Mouse (Mus musculus) MEL (cell line): ENCODE measurements around the gene Rapgef2. TPM values are rescaled to one million over a fixed set of nuclear protein-coding genes. Genes with fewer than 3 reads are reported as not detected.

ENCODE experiments used
- DNase-seq: peaks from one replicate; pipeline ENCODE4 v3.0.0; 2011; ENCODE audit warnings: low read depth, low spot score
- H3K27ac ChIP-seq: 2 replicates; pipeline ENCODE4 v1.5.1; 2012; ENCODE audit warnings: low read depth, mild to moderate bottlenecking, control low read depth, low read length, moderate library complexity; ENCODE audit not compliant: control insufficient read depth
- H3K27me3 ChIP-seq, 2 experiments: fragments of 150-350 bp in 1 of 2; sonication (generic) in 1 of 2; 2 replicates each; pipeline ENCODE4 v1.6.1; 2012; ENCODE audit warnings: low read length in 2 of 2, mild to moderate bottlenecking in 2 of 2, improper control_type of control experiment in 1 of 2, moderate library complexity in 1 of 2; ENCODE audit not compliant: insufficient read depth in 2 of 2, control insufficient read depth in 1 of 2
- H3K36me3 ChIP-seq, 2 experiments: 2 replicates each; pipeline ENCODE4 v1.6.1; 2012 to 2014; ENCODE audit warnings: low read length in 2 of 2, improper control_type of control experiment in 1 of 2, inconsistent platforms in 1 of 2, mild to moderate bottlenecking in 1 of 2; ENCODE audit not compliant: insufficient read depth in 2 of 2, control insufficient read depth in 1 of 2
- H3K4me1 ChIP-seq, 2 experiments: fragments of 150-350 bp in 1 of 2; sonication (generic) in 1 of 2; 2 replicates each; pipeline ENCODE4 v1.6.1; 2012; ENCODE audit warnings: low read length in 2 of 2, improper control_type of control experiment in 1 of 2, mild to moderate bottlenecking in 1 of 2; ENCODE audit not compliant: insufficient read depth in 2 of 2, control insufficient read depth in 1 of 2
- H3K4me3 ChIP-seq, 2 experiments: fragments of 150-350 bp in 1 of 2; sonication (generic) in 1 of 2; 2 replicates each; pipeline ENCODE4 v1.5.1; 2012; ENCODE audit warnings: low read depth in 2 of 2, low read length in 2 of 2, mild to moderate bottlenecking in 2 of 2, moderate library complexity in 2 of 2, control low read depth in 1 of 2, improper control_type of control experiment in 1 of 2; ENCODE audit not compliant: control insufficient read depth in 1 of 2, insufficient read depth in 1 of 2
- H3K79me2 ChIP-seq: 2 replicates; pipeline ENCODE4 v1.6.1; 2012; ENCODE audit warnings: mild to moderate bottlenecking, low read length, moderate library complexity; ENCODE audit not compliant: control insufficient read depth, poor library complexity, insufficient read depth
- H3K9ac ChIP-seq: 2 replicates; pipeline ENCODE4 v1.6.1; 2012; ENCODE audit warnings: low read depth, mild to moderate bottlenecking, control low read depth, low read length, moderate library complexity; ENCODE audit not compliant: control insufficient read depth, poor library complexity, severe bottlenecking
- H3K9me3 ChIP-seq: fragments of 150-350 bp; sonication (generic); replicated peaks from 2 replicates; pipeline ENCODE4 v1.6.1; 2012; ENCODE audit warnings: mild to moderate bottlenecking, low read length, improper control_type of control experiment, moderate library complexity; ENCODE audit not compliant: insufficient read depth
- BHLHE40 ChIP-seq: IDR thresholded peaks from 2 replicates; pipeline ENCODE4 v1.6.1; 2012; ENCODE audit warnings: low read depth, mild to moderate bottlenecking, inconsistent platforms, low read length, improper control_type of control experiment, borderline replicate concordance
- CHD1 ChIP-seq: IDR thresholded peaks from 2 replicates; pipeline ENCODE4 v1.6.1; 2012; ENCODE audit warnings: low read depth, mild to moderate bottlenecking, inconsistent platforms, low read length, improper control_type of control experiment
- CHD2 ChIP-seq: IDR thresholded peaks from 2 replicates; pipeline ENCODE4 v1.6.1; 2011; ENCODE audit warnings: low read length, improper control_type of control experiment
- CTCF ChIP-seq, 3 experiments: IDR thresholded peaks in 2 of 3; conservative IDR thresholded peaks in 1 of 3; 2 replicates each; pipeline ENCODE4 v1.5.1; 2011 to 2012; ENCODE audit warnings: low read length in 3 of 3, low read depth in 2 of 3, mild to moderate bottlenecking in 2 of 3, improper control_type of control experiment in 1 of 3, inconsistent platforms in 1 of 3, mixed read lengths in 1 of 3, moderate library complexity in 1 of 3; ENCODE audit not compliant: control insufficient read depth in 1 of 3, insufficient read depth in 1 of 3, poor library complexity in 1 of 3, severe bottlenecking in 1 of 3
- E2F4 ChIP-seq: IDR thresholded peaks from 2 replicates; pipeline ENCODE4 v1.6.1; 2011; ENCODE audit warnings: low read depth, low read length, improper control_type of control experiment, borderline replicate concordance
- ELF1 ChIP-seq: IDR thresholded peaks from 2 replicates; pipeline ENCODE4 v1.6.1; 2014; ENCODE audit warnings: low read depth, mild to moderate bottlenecking, inconsistent platforms, low read length, improper control_type of control experiment, moderate library complexity
- ETS1 ChIP-seq: IDR thresholded peaks from 2 replicates; pipeline ENCODE4 v1.6.1; 2012; ENCODE audit warnings: low read depth, mild to moderate bottlenecking, inconsistent platforms, low read length, improper control_type of control experiment, moderate library complexity
- GABPA ChIP-seq: IDR thresholded peaks from 2 replicates; pipeline ENCODE4 v1.6.1; 2012; ENCODE audit warnings: low read depth, mild to moderate bottlenecking, inconsistent platforms, low read length, improper control_type of control experiment, moderate library complexity
- HCFC1 ChIP-seq: IDR thresholded peaks from 2 replicates; pipeline ENCODE4 v1.6.1; 2012; ENCODE audit warnings: low read depth, mild to moderate bottlenecking, inconsistent platforms, low read length, improper control_type of control experiment, moderate library complexity
- JUND ChIP-seq: IDR thresholded peaks from 2 replicates; pipeline ENCODE4 v1.6.1; 2011; ENCODE audit warnings: low read depth, mild to moderate bottlenecking, improper control_type of control experiment, low read length
- MAFK ChIP-seq: IDR thresholded peaks from 2 replicates; pipeline ENCODE4 v1.6.1; 2011; ENCODE audit warnings: low read depth, mild to moderate bottlenecking, low read length, improper control_type of control experiment, borderline replicate concordance
- MAX ChIP-seq: IDR thresholded peaks from 2 replicates; pipeline ENCODE4 v1.6.1; 2011; ENCODE audit warnings: low read length, improper control_type of control experiment
- MAZ ChIP-seq: IDR thresholded peaks from 2 replicates; pipeline ENCODE4 v1.6.1; 2012; ENCODE audit warnings: low read depth, mild to moderate bottlenecking, inconsistent platforms, low read length, improper control_type of control experiment
- MEF2A ChIP-seq: IDR thresholded peaks from 2 replicates; pipeline ENCODE4 v1.6.1; 2014; ENCODE audit warnings: low read depth, mild to moderate bottlenecking, inconsistent platforms, low read length, improper control_type of control experiment; ENCODE audit not compliant: poor library complexity, insufficient replicate concordance, severe bottlenecking; ENCODE audit errors: extremely low read depth
- NELFE ChIP-seq: IDR thresholded peaks from 2 replicates; pipeline ENCODE4 v1.6.1; 2011; ENCODE audit warnings: low read depth, low read length, improper control_type of control experiment
- NRF1 ChIP-seq: IDR thresholded peaks from 2 replicates; pipeline ENCODE4 v1.6.1; 2014; ENCODE audit warnings: low read depth, mild to moderate bottlenecking, inconsistent platforms, low read length, improper control_type of control experiment, moderate library complexity; ENCODE audit not compliant: poor library complexity, insufficient read depth, severe bottlenecking
- POLR2AphosphoS5 ChIP-seq: IDR thresholded peaks from 2 replicates; pipeline ENCODE4 v1.6.1; 2012; ENCODE audit warnings: low read depth, borderline replicate concordance, mild to moderate bottlenecking, inconsistent platforms, low read length, moderate library complexity, mixed read lengths
- RAD21 ChIP-seq: IDR thresholded peaks from 2 replicates; pipeline ENCODE4 v1.6.1; 2011; ENCODE audit warnings: mild to moderate bottlenecking, low read depth, low read length, improper control_type of control experiment
- SIN3A ChIP-seq: IDR thresholded peaks from 2 replicates; pipeline ENCODE4 v1.6.1; 2012; ENCODE audit warnings: low read length, improper control_type of control experiment, inconsistent platforms
- SMC3 ChIP-seq: IDR thresholded peaks from 2 replicates; pipeline ENCODE4 v1.6.1; 2011; ENCODE audit warnings: low read depth, low read length, improper control_type of control experiment
- TAL1 ChIP-seq: IDR thresholded peaks from 2 replicates; pipeline ENCODE4 v1.6.1; 2012; ENCODE audit warnings: mild to moderate bottlenecking, inconsistent platforms, low read length, moderate library complexity, mixed read lengths
- TCF12 ChIP-seq: IDR thresholded peaks from 2 replicates; pipeline ENCODE4 v1.6.1; 2014; ENCODE audit warnings: low read depth, mild to moderate bottlenecking, inconsistent platforms, low read length, improper control_type of control experiment, moderate library complexity
- USF2 ChIP-seq, 2 experiments: IDR thresholded peaks; 2 replicates each; pipeline ENCODE4 v1.6.1; 2011 to 2012; ENCODE audit warnings: improper control_type of control experiment in 2 of 2, low read length in 2 of 2, borderline replicate concordance in 1 of 2, inconsistent platforms in 1 of 2, low read depth in 1 of 2, mild to moderate bottlenecking in 1 of 2; ENCODE audit not compliant: insufficient read depth in 1 of 2
- ZNF384 ChIP-seq: IDR thresholded peaks from 2 replicates; pipeline ENCODE4 v1.6.1; 2012; ENCODE audit warnings: low read depth, mild to moderate bottlenecking, inconsistent platforms, low read length, improper control_type of control experiment
- polyA plus RNA-seq, 2 experiments: library from polyadenylated mRNA; stranded (reverse) in 1 of 2; unstranded in 1 of 2; fragments of >175 nt in 1 of 2; fragments of >200 nt in 1 of 2; gene quantifications; 2 replicates each; pipeline versions ENCODE4 v1.2.1 to v1.2.4; 2012; ENCODE audit warnings: low replicate concordance in 2 of 2, low read depth in 1 of 2; ENCODE audit not compliant: insufficient read length in 2 of 2, insufficient read depth in 1 of 2, missing spikeins in 1 of 2
- total RNA-seq: library from RNA; depleted of rRNA; stranded (reverse); fragments of 300-350 nt; gene quantifications from 2 replicates; pipeline ENCODE4 v1.2.3, GENCODE M21; 2012

The Rapgef2 gene
- total and polyA plus RNA-seq, 3 experiments = 4.2 to 4.6 TPM; not detected in 1

DNA sequence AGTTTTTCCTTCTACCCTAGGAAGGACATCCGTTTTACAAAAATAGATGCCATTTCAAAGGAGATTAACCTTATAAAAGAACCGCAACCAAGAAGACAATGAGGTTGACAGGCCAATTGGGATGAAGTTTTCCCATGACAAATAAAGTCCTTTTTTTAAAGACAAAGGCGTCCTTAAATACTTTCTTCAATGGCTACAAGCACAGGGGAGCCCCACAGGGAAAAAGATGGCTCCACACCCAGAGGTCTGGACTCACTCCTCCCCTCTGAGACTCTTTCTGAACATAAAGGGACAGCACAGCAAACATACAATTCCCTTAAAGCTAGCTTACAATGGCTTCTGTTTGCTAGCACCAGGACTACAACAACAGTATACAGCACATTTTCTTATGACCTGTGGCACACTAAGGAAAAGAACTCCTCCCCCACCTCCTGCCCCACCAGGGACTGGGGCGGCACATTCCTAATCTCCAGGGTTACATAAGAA is 67.7 kb downstream of the Rapgef2 start:
- no peak overlapping the region for H3K9ac ChIP-seq
- TF ChIP-seq MEF2A (no peak), MAX (no peak), SIN3A (no peak), MAZ (no peak), ETS1 (no peak), CHD1 (no peak), ELF1 (no peak), E2F4 (no peak), MAFK (no peak), NRF1 (no peak), GABPA (no peak), CTCF (IDR thresholded peaks at IDR 0.05 in 2 of 3, conservative IDR thresholded peaks at IDR 0.05 in 1 of 3; ENCODE audit: control insufficient read depth in 1 of 3, insufficient read depth in 1 of 3, low read depth in 2 of 3, low read length in 3 of 3, poor library complexity in 1 of 3, severe bottlenecking in 1 of 3) (no peak), BHLHE40 (no peak), RAD21 (no peak), POLR2AphosphoS5 (no peak), USF2 (IDR thresholded peaks at IDR 0.05; ENCODE audit: borderline replicate concordance in 1 of 2, insufficient read depth in 1 of 2, low read depth in 1 of 2, low read length in 2 of 2) (no peak), TAL1 (no peak), CHD2 (no peak), JUND (no peak), SMC3 (no peak)
- no peak for DNase-seq
- H3K4me1 ChIP-seq = 0 out of 4 replicates have a peak, but pooled peaks cover 0 to 4% of the 10 kb centered on the region in 2 experiments
- H3K9me3 ChIP-seq = no peaks in the 10 kb centered on the region
- H3K27me3 ChIP-seq = no peaks in the 10 kb centered on the region
- H3K4me3 ChIP-seq = no peak overlapping the region
- H3K36me3 ChIP-seq = no peaks in the 10 kb centered on the region
- no peaks in the 10 kb centered on the region; the same call in 1 of the 2 replicates for H3K79me2 ChIP-seq
- H3K27ac ChIP-seq = no peak overlapping the region

DNA sequence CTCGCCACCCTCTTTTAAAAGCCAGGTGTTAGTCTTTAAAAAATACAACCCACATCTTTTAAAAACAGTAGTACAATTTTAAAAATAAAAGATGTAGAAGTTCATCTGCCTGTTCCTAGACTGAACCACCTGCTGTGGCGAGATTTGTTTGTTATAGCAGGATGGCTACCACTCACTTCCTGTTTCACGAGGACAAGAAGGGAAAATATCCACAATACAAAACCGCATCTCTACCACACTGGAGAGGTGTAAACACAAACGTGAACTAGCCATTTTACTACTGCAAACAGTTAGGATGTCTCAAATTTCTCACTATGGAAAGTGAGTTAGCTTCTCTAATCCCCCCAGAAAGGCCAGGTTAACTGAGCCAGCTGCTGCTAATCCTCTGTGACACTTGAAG is 76.1 kb downstream of the Rapgef2 start:
- Histone ChIP-seq H3K4me3 (no peak overlapping the region), H3K36me3 (no peaks in the 10 kb centered on the region), H3K27me3 (no peaks in the 10 kb centered on the region), H3K9me3 (no peaks in the 10 kb centered on the region), H3K4me1 (no peaks in the 10 kb centered on the region), H3K79me2 (no peaks in the 10 kb centered on the region), H3K27ac (no peak overlapping the region), H3K9ac (no peak overlapping the region)
- TF ChIP-seq MAZ (no peak), HCFC1 (no peak), SIN3A (no peak), JUND (no peak), ZNF384 (no peak), TCF12 (no peak), NELFE (no peak), BHLHE40 (no peak), TAL1 (no peak), CHD1 (no peak), GABPA (no peak)
- no peak for DNase-seq
